Comparison of ENCODE assay signal across 9 mouse cellular contexts in genomic region chr10:76512965-76513583, GRCm38 (mm10). TPM values are rescaled to one million over a fixed set of nuclear protein-coding genes. Genes with fewer than 3 reads are reported as not detected.
DNase-seq lines count a peak whose midpoint lies in the region; ATAC-seq and TF ChIP-seq lines count a peak whose summit lies in the region.
"Had no signal": no experiment of that assay in that cellular context is flagged by ENCODE, and none has a peak within 500 bp of the region (broad histone marks: within the 10 kb centered on the region; RNA-seq: fewer than 3 reads in every experiment).

No protein-coding gene starts in this region.

- peaks cover 59% of the 10 kb centered on the region for H3K36me3 ChIP-seq in intestine, embryonic 14.5 days (ENCODE audit: control insufficient read depth, insufficient read depth, low read length)
- H3K36me3 ChIP-seq in limb, embryonic 13.5 days, result peaks cover 90% of the 10 kb centered on the region
- peaks cover 1% of the 10 kb centered on the region; the same call in 1 of the 2 replicates for H3K36me3 ChIP-seq in testis, adult 2 months (ENCODE audit: control insufficient read depth, insufficient read depth, low read length)

- peak; percentile 68 for DNase-seq in ovary, postnatal 10 days (ENCODE audit: low spot score)
- DNase-seq in ovary, adult 18-20 months (ENCODE audit: low spot score), result no peak
- DNase-seq in cerebellum, postnatal 25 days, result peak; percentile 48 to 72
- DNase-seq in gastrocnemius, postnatal 36 days, result peak; percentile 69 to 70
- peak; percentile 88 for DNase-seq in intestine, embryonic 14.5 days (ENCODE audit: low spot score)

- no peaks in the 10 kb centered on the region for H3K4me1 ChIP-seq in intestine, embryonic 14.5 days (replicated peaks; ENCODE audit: control insufficient read depth, insufficient read depth, low read length)
- H3K4me1 ChIP-seq in limb, embryonic 13.5 days, result no peaks in the 10 kb centered on the region
- no peaks in the 10 kb centered on the region for H3K4me1 ChIP-seq in testis, adult 2 months (ENCODE audit: control insufficient read depth, insufficient read depth, low read length)
- H3K4me1 ChIP-seq: embryonic facial prominence, embryonic 13.5 days had no signal

- TF ChIP-seq POLR2A in testis, adult 2 months (IDR thresholded peaks at IDR 0.05; ENCODE audit: control insufficient read depth, low read depth, low read length), result no peak

- peak; percentile 86 for ATAC-seq in intestine, embryonic 14.5 days (replicated peaks; ENCODE audit: low FRiP score, low TSS enrichment, low read depth)
- peak; percentile 48; the same call in 1 of the 2 replicates for ATAC-seq in limb, embryonic 13.5 days (ENCODE audit: low FRiP score, low read depth)
- ATAC-seq in monocyte, adult 5-6 weeks (replicated peaks; ENCODE audit: insufficient number of reproducible peaks, low FRiP score, low TSS enrichment, poor library complexity, severe bottlenecking), result peak; percentile 89

- no peaks in the 10 kb centered on the region for H3K9me3 ChIP-seq in intestine, embryonic 14.5 days (ENCODE audit: control insufficient read depth, low read length)
- H3K9me3 ChIP-seq in limb, embryonic 13.5 days, result no peaks in the 10 kb centered on the region; the same call in 1 of the 2 replicates

- no peak overlapping the region for H3K9ac ChIP-seq in intestine, embryonic 14.5 days (ENCODE audit: low read length)
- H3K9ac ChIP-seq in limb, embryonic 13.5 days, result no peak overlapping the region
- H3K9ac ChIP-seq: embryonic facial prominence, embryonic 13.5 days had no signal

- WGBS in intestine, embryonic 14.5 days, result 57% methylated on average over 5 of the region's 5 CpGs
- WGBS in limb, embryonic 13.5 days, result 52% methylated on average over 5 of the region's 5 CpGs

- intact Hi-C loops in gastrocnemius, postnatal 36 days (cut with DNase I), result no loop called here

- H3K27ac ChIP-seq in intestine, embryonic 14.5 days (ENCODE audit: low read depth), result no peak overlapping the region
- H3K27ac ChIP-seq in limb, embryonic 13.5 days, result no peak overlapping the region
- H3K27ac ChIP-seq in testis, adult 2 months (ENCODE audit: control insufficient read depth, insufficient read depth, low read depth, low read length), result no peak overlapping the region
- H3K27ac ChIP-seq: embryonic facial prominence, embryonic 13.5 days had no signal

- no peak overlapping the region for H3K4me3 ChIP-seq in intestine, embryonic 14.5 days (ENCODE audit: low read depth, low read length)
- no peak overlapping the region for H3K4me3 ChIP-seq in limb, embryonic 13.5 days
- H3K4me3 ChIP-seq in testis, adult 2 months (ENCODE audit: control insufficient read depth, low read depth, low read length), result no peak overlapping the region
- H3K4me3 ChIP-seq: embryonic facial prominence, embryonic 13.5 days had no signal

- no peak overlapping the region for H3K4me2 ChIP-seq in intestine, embryonic 14.5 days (ENCODE audit: low read length)
- no peak overlapping the region for H3K4me2 ChIP-seq in limb, embryonic 13.5 days (replicated peaks)
- H3K4me2 ChIP-seq: embryonic facial prominence, embryonic 13.5 days had no signal

- TF ChIP-seq CTCF in testis, adult 2 months (IDR thresholded peaks at IDR 0.05; ENCODE audit: control insufficient read depth, insufficient read depth, insufficient replicate concordance, low read depth, low read length), result peak; percentile 66; the same call in 1 of the 2 replicates

- H3K27me3 ChIP-seq in intestine, embryonic 14.5 days (replicated peaks; ENCODE audit: control insufficient read depth, insufficient read depth, low read length), result no peaks in the 10 kb centered on the region
- no peaks in the 10 kb centered on the region for H3K27me3 ChIP-seq in limb, embryonic 13.5 days
- no peaks in the 10 kb centered on the region for H3K27me3 ChIP-seq in testis, adult 2 months (ENCODE audit: control insufficient read depth, insufficient read depth, low read length)
- H3K27me3 ChIP-seq: embryonic facial prominence, embryonic 13.5 days had no signal

RNA-seq across cellular contexts. Expression of gene Lss, which starts 18.3 kb away (rescaled TPM):
- total RNA-seq in gastrocnemius, postnatal 36 days (2021), result 1 to 10 TPM; 5.0 to 8.1 TPM
- polyA plus RNA-seq in intestine, embryonic 14.5 days (2014; fragmentation: Nextera tagmentation; extraction: Ambion mirVana), result 56.3 and 62.4 TPM in 2 replicates
- 25.6 and 27.6 TPM in 2 replicates for polyA plus RNA-seq in limb, embryonic 13.5 days (2015; fragmentation: Nextera tagmentation; extraction: Ambion mirVana)
- total RNA-seq in monocyte, adult 5-6 weeks (2017), result 4.4 to 8.6 TPM (median 4.7 TPM) in 3 replicates
- 11.1 TPM in 2 replicates for polyA plus RNA-seq in testis, adult 2 months (2012; rRNA removed)

RNA-seq across cellular contexts. Expression of gene Ybey, which starts 44.2 kb away (rescaled TPM):
- 1 to 10 TPM; 3.3 to 3.6 TPM for total RNA-seq in gastrocnemius, postnatal 36 days (2021)
- polyA plus RNA-seq in intestine, embryonic 14.5 days (2014; fragmentation: Nextera tagmentation; extraction: Ambion mirVana), result 4.7 and 5.4 TPM in 2 replicates
- 6.4 and 6.5 TPM in 2 replicates for polyA plus RNA-seq in limb, embryonic 13.5 days (2015; fragmentation: Nextera tagmentation; extraction: Ambion mirVana)
- total RNA-seq in monocyte, adult 5-6 weeks (2017), result 2.2 to 4.7 TPM (median 2.4 TPM) in 3 replicates
- polyA plus RNA-seq in testis, adult 2 months (2012; rRNA removed), result 1.1 and 1.2 TPM in 2 replicates

RNA-seq across cellular contexts. Expression of gene Mcm3ap, which starts 44.3 kb away (rescaled TPM):
- 10 to 100 TPM; 14.5 to 17.6 TPM for total RNA-seq in gastrocnemius, postnatal 36 days (2021)
- polyA plus RNA-seq in intestine, embryonic 14.5 days (2014; fragmentation: Nextera tagmentation; extraction: Ambion mirVana), result 56.2 and 67.8 TPM in 2 replicates
- polyA plus RNA-seq in limb, embryonic 13.5 days (2015; fragmentation: Nextera tagmentation; extraction: Ambion mirVana), result 71.2 and 74.0 TPM in 2 replicates
- 56.0 to 77.8 TPM (median 72.0 TPM) in 3 replicates for total RNA-seq in monocyte, adult 5-6 weeks (2017)
- 9.9 and 11.3 TPM in 2 replicates for polyA plus RNA-seq in testis, adult 2 months (2012; rRNA removed)

RNA-seq across cellular contexts. Expression of gene Spatc1l, which starts 49.0 kb away (rescaled TPM):
- not detected for total RNA-seq in gastrocnemius, postnatal 36 days (2021)
- polyA plus RNA-seq in intestine, embryonic 14.5 days (2014; fragmentation: Nextera tagmentation; extraction: Ambion mirVana), result 0.18 TPM in 1 of 2 replicates, not detected in the other
- not detected in 2 replicates for polyA plus RNA-seq in limb, embryonic 13.5 days (2015; fragmentation: Nextera tagmentation; extraction: Ambion mirVana)
- total RNA-seq in monocyte, adult 5-6 weeks (2017), result 0.87 TPM in 1 of 3 replicates, not detected in the others
- polyA plus RNA-seq in testis, adult 2 months (2012; rRNA removed), result 278 and 287 TPM in 2 replicates
- polyA plus RNA-seq: embryonic facial prominence, embryonic 13.5 days had no signal
